Mouse (Mus musculus) heart, embryonic 11.5 days (tissue): ENCODE data around the gene Ntng1. TPM values are rescaled to one million over a fixed set of nuclear protein-coding genes. Genes with fewer than 3 reads are reported as not detected.

Experiments
- ATAC-seq: fragments of 200-750 bp; cut with Nextera tagmentation; replicated peaks from 2 replicates; pipeline ENCODE4 v1.8.0; 2017; ENCODE audit warnings: moderate library complexity; ENCODE audit not compliant: insufficient number of reproducible peaks, low FRiP score, low TSS enrichment
- H3K27ac ChIP-seq: fragments of 300-500 bp; sonication (generic); 2 replicates; pipeline ENCODE4 v1.5.1; 2014; ENCODE audit warnings: mild to moderate bottlenecking, low read depth, low read length
- H3K27me3 ChIP-seq: fragments of 300-500 bp; sonication (generic); 2 replicates; pipeline ENCODE4 v1.6.1; 2014; ENCODE audit warnings: mild to moderate bottlenecking, low read length, mixed read lengths; ENCODE audit not compliant: control insufficient read depth, insufficient read depth
- H3K36me3 ChIP-seq: fragments of 300-500 bp; sonication (generic); 2 replicates; pipeline ENCODE4 v1.6.1; 2014; ENCODE audit warnings: mild to moderate bottlenecking, low read length, moderate library complexity, mixed read lengths; ENCODE audit not compliant: control insufficient read depth, insufficient read depth
- H3K4me1 ChIP-seq: fragments of 300-500 bp; sonication (generic); 2 replicates; pipeline ENCODE4 v1.6.1; 2014; ENCODE audit warnings: low read length; ENCODE audit not compliant: control insufficient read depth, insufficient read depth
- H3K4me2 ChIP-seq: fragments of 300-500 bp; sonication (generic); 2 replicates; pipeline ENCODE4 v1.6.1; 2014; ENCODE audit warnings: mild to moderate bottlenecking, moderate library complexity
- H3K4me3 ChIP-seq: fragments of 300-500 bp; sonication (generic); 2 replicates; pipeline ENCODE4 v1.5.1; 2014; ENCODE audit warnings: low read depth, low read length
- H3K9ac ChIP-seq: fragments of 300-500 bp; sonication (generic); 2 replicates; pipeline ENCODE4 v1.6.1; 2014; ENCODE audit warnings: mild to moderate bottlenecking, low read depth, low read length, moderate library complexity
- H3K9me3 ChIP-seq: fragments of 300-500 bp; sonication (generic); replicated peaks from 2 replicates; pipeline ENCODE4 v1.6.1; 2016; ENCODE audit warnings: low read length; ENCODE audit not compliant: control insufficient read depth
- WGBS: fragments of 180-500 bp; shearing (Covaris S2); extraction: QIAGEN DNeasy Blood & Tissue Kit; methylation state at CpG from one replicate; pipeline ENCODE4 v1.1.7; 2014; ENCODE audit not compliant: insufficient replicate concordance; 5-methylcytosine and 5-hydroxymethylcytosine counted together
- polyA plus RNA-seq: library from polyadenylated mRNA; unstranded; fragments of >200 nt; fragmentation: Nextera tagmentation; extraction: Ambion mirVana; gene quantifications from 2 replicates; pipeline ENCODE4 v1.2.1, GENCODE M21; 2014

Gene Ntng1
- polyA plus RNA-seq, 1 experiment from 2014 or later, result 0.62 TPM

GRCm38 (mm10) chr3:110133150-110133549 is 10.7 kb downstream of the Ntng1 start:
- Histone ChIP-seq H3K36me3 (no peaks in the 10 kb centered on the region), H3K4me3 (no peak overlapping the region), H3K9ac (no peak overlapping the region), H3K4me2 (no peak overlapping the region), H3K4me1 (no peaks in the 10 kb centered on the region), H3K27me3 (no peaks in the 10 kb centered on the region), H3K27ac (no peak overlapping the region), H3K9me3 (no peaks in the 10 kb centered on the region)
- 79% methylated on average over 9 of the region's 9 CpGs for WGBS
- ATAC-seq, result no peak

- no peak overlapping the region for H3K4me2 ChIP-seq
- no peaks in the 10 kb centered on the region for H3K9me3 ChIP-seq
- 73% methylated on average over 8 of the region's 8 CpGs for WGBS
- ATAC-seq, result no peak
- no peak overlapping the region for H3K4me3 ChIP-seq
- no peak overlapping the region for H3K27ac ChIP-seq
- H3K36me3 ChIP-seq, result no peaks in the 10 kb centered on the region
- H3K4me1 ChIP-seq, result no peaks in the 10 kb centered on the region
- no peak overlapping the region for H3K9ac ChIP-seq
- no peaks in the 10 kb centered on the region for H3K27me3 ChIP-seq
These were observed 11.5 kb downstream of the Ntng1 start for GRCm38 (mm10) chr3:110132289-110132688.

- WGBS, result 52% methylated on average over 18 of the region's 18 CpGs
- ATAC-seq, result no peak
- no peak overlapping the region; the same call in 1 of the 2 replicates for H3K4me3 ChIP-seq
These were observed 12.5 kb downstream of the Ntng1 start for GRCm38 (mm10) chr3:110131043-110131891.

GRCm38 (mm10) chr3:110129607-110130006 is 14.2 kb downstream of the Ntng1 start:
- Histone ChIP-seq H3K27ac (no peak overlapping the region), H3K4me2 (no peak overlapping the region), H3K9me3 (no peaks in the 10 kb centered on the region), H3K4me1 (no peaks in the 10 kb centered on the region), H3K27me3 (no peaks in the 10 kb centered on the region), H3K36me3 (no peaks in the 10 kb centered on the region), H3K9ac (no peak overlapping the region), H3K4me3 (no peak overlapping the region)
- no peak for ATAC-seq
- WGBS, result 58% methylated on average over 6 of the region's 6 CpGs

More at GRCm38 (mm10) chr3:110131043-110131891, 12.5 kb downstream of the Ntng1 start:
- no peak overlapping the region for H3K27ac ChIP-seq
- no peaks in the 10 kb centered on the region for H3K9me3 ChIP-seq
- H3K9ac ChIP-seq, result no peak overlapping the region
- no peaks in the 10 kb centered on the region for H3K4me1 ChIP-seq
- peak overlapping the region; percentile 33; the same call in 1 of the 2 replicates for H3K4me2 ChIP-seq
- no peaks in the 10 kb centered on the region for H3K27me3 ChIP-seq
- H3K36me3 ChIP-seq, result no peaks in the 10 kb centered on the region

GRCm38 (mm10) chr3:110105982-110106381 is 37.8 kb downstream of the Ntng1 start:
- Histone ChIP-seq H3K4me2 (no peak overlapping the region), H3K9me3 (no peaks in the 10 kb centered on the region), H3K27ac (no peak overlapping the region), H3K27me3 (no peaks in the 10 kb centered on the region), H3K4me3 (no peak overlapping the region), H3K9ac (no peak overlapping the region), H3K36me3 (no peaks in the 10 kb centered on the region), H3K4me1 (no peaks in the 10 kb centered on the region)
- WGBS, result 35% methylated on average over 2 of the region's 2 CpGs
- no peak for ATAC-seq

- no peak overlapping the region for H3K4me3 ChIP-seq
- H3K9ac ChIP-seq, result no peak overlapping the region
- H3K9me3 ChIP-seq, result no peaks in the 10 kb centered on the region
- WGBS, result 71% methylated on average over 2 of the region's 2 CpGs
- H3K4me1 ChIP-seq, result no peaks in the 10 kb centered on the region
- H3K4me2 ChIP-seq, result no peak overlapping the region
- no peak overlapping the region for H3K27ac ChIP-seq
- H3K27me3 ChIP-seq, result no peaks in the 10 kb centered on the region
- no peak for ATAC-seq
- no peaks in the 10 kb centered on the region for H3K36me3 ChIP-seq
These were observed 49.4 kb downstream of the Ntng1 start for GRCm38 (mm10) chr3:110094407-110094806.

- Histone ChIP-seq H3K4me1 (no peaks in the 10 kb centered on the region), H3K4me2 (no peak overlapping the region), H3K4me3 (no peak overlapping the region), H3K9ac (no peak overlapping the region), H3K27me3 (no peaks in the 10 kb centered on the region), H3K27ac (no peak overlapping the region), H3K9me3 (no peaks in the 10 kb centered on the region), H3K36me3 (no peaks in the 10 kb centered on the region)
- WGBS, result 68% methylated on average over 3 of the region's 3 CpGs
- ATAC-seq, result no peak
These were observed 49.8 kb downstream of the Ntng1 start for GRCm38 (mm10) chr3:110094003-110094402.

GRCm38 (mm10) chr3:110092521-110092920 is 51.3 kb downstream of the Ntng1 start:
- H3K27me3 ChIP-seq, result no peaks in the 10 kb centered on the region
- 81% methylated on average over 3 of the region's 3 CpGs for WGBS
- no peak for ATAC-seq
- H3K9ac ChIP-seq, result no peak overlapping the region
- no peaks in the 10 kb centered on the region for H3K36me3 ChIP-seq
- no peak overlapping the region for H3K4me3 ChIP-seq
- no peak overlapping the region for H3K27ac ChIP-seq
- no peak overlapping the region for H3K4me2 ChIP-seq
- no peaks in the 10 kb centered on the region for H3K9me3 ChIP-seq
- no peaks in the 10 kb centered on the region for H3K4me1 ChIP-seq

GRCm38 (mm10) chr3:110087189-110087588 is 56.6 kb downstream of the Ntng1 start:
- no peaks in the 10 kb centered on the region for H3K9me3 ChIP-seq
- H3K9ac ChIP-seq, result no peak overlapping the region
- no peak overlapping the region for H3K27ac ChIP-seq
- no peaks in the 10 kb centered on the region for H3K27me3 ChIP-seq
- no peaks in the 10 kb centered on the region for H3K4me1 ChIP-seq
- no peak for ATAC-seq
- no peak overlapping the region for H3K4me3 ChIP-seq
- H3K4me2 ChIP-seq, result no peak overlapping the region
- WGBS, result 76% methylated on average over 6 of the region's 6 CpGs
- H3K36me3 ChIP-seq, result no peaks in the 10 kb centered on the region
